Mouse (Mus musculus): Measurements from ENCODE around the gene Pts. TPM values are rescaled to one million over a fixed set of nuclear protein-coding genes. Genes with fewer than 3 reads are reported as not detected.

The Pts gene
- total and polyA plus RNA-seq, 3 experiments = 24.6 TPM; not detected in 1

DNA sequence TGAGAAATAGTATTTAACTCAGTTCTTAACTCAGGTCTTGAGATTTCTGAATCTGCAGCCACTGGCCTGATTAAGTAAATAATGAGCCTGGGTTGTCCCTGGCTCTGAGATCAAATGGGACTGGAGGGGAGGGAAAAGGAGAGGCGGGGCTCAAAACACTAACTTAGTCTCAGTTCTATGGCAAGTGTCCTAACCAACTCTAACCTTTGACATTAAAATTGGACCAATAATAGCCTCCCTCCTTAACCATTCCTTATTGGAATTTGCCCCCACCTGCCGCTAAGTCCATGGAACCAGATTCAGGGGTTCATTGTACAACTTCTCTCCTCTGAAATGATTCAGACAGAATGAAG is 26.5 kb upstream of the Pts start, which contains the start of gene Bco2:
TSS of gene Bco2 (minus strand) at position 88 of the 353 bp plus-strand sequence.
- peaks cover 0 to 6% of the 10 kb centered on the region in 2 experiments; a peak in 2 of 4 replicates for H3K4me1 ChIP-seq (ENCODE audit: control insufficient read depth in 1 of 2, insufficient read depth in 2 of 2, low read length in 2 of 2)
- TF ChIP-seq USF1 (IDR thresholded peaks at IDR 0.05; ENCODE audit: low read depth, low read length) (no peak), NELFE (IDR thresholded peaks at IDR 0.05; ENCODE audit: low read depth, low read length) (no peak), TCF12 (IDR thresholded peaks at IDR 0.05; ENCODE audit: low read depth, low read length) (no peak), GABPA (IDR thresholded peaks at IDR 0.05; ENCODE audit: low read depth, low read length) (no peak), MAFK (IDR thresholded peaks at IDR 0.05; ENCODE audit: borderline replicate concordance, low read depth, low read length) (no peak), MYC (IDR thresholded peaks at IDR 0.05; ENCODE audit: low read depth, low read length) (no peak), SIN3A (IDR thresholded peaks at IDR 0.05; ENCODE audit: low read length) (no peak), ZC3H11A (IDR thresholded peaks at IDR 0.05; ENCODE audit: low read depth, low read length) (no peak), ZNF384 (IDR thresholded peaks at IDR 0.05; ENCODE audit: low read depth, low read length) (no peak), KAT2A (conservative IDR thresholded peaks at IDR 0.05; ENCODE audit: low read depth, low read length) (no peak)
- no peak for DNase-seq (ENCODE audit: low read depth, low spot score)
- no peaks in the 10 kb centered on the region for H3K9me3 ChIP-seq (replicated peaks; ENCODE audit: insufficient read depth, low read length)
- no peaks in the 10 kb centered on the region for H3K79me2 ChIP-seq (ENCODE audit: control insufficient read depth, insufficient read depth, low read length, poor library complexity)
- H3K4me3 ChIP-seq (ENCODE audit: control insufficient read depth in 1 of 2, insufficient read depth in 1 of 2, low read depth in 2 of 2, low read length in 2 of 2) = no peak within 1 kb of the TSS
- H3K36me3 ChIP-seq (ENCODE audit: control insufficient read depth in 1 of 2, insufficient read depth in 2 of 2, low read length in 2 of 2) = peaks cover 0 to 11% of the 10 kb centered on the region in 2 experiments; a peak in 2 of 4 replicates
- H3K27ac ChIP-seq (ENCODE audit: control insufficient read depth, low read depth, low read length) = no peak within 1 kb of the TSS
- H3K9ac ChIP-seq (ENCODE audit: control insufficient read depth, low read depth, low read length, poor library complexity, severe bottlenecking) = no peak within 1 kb of the TSS
- H3K27me3 ChIP-seq (ENCODE audit: control insufficient read depth in 1 of 2, insufficient read depth in 2 of 2, low read length in 2 of 2) = peaks cover 4 to 24% of the 10 kb centered on the region in 2 experiments; a peak in 3 of 4 replicates

DNA sequence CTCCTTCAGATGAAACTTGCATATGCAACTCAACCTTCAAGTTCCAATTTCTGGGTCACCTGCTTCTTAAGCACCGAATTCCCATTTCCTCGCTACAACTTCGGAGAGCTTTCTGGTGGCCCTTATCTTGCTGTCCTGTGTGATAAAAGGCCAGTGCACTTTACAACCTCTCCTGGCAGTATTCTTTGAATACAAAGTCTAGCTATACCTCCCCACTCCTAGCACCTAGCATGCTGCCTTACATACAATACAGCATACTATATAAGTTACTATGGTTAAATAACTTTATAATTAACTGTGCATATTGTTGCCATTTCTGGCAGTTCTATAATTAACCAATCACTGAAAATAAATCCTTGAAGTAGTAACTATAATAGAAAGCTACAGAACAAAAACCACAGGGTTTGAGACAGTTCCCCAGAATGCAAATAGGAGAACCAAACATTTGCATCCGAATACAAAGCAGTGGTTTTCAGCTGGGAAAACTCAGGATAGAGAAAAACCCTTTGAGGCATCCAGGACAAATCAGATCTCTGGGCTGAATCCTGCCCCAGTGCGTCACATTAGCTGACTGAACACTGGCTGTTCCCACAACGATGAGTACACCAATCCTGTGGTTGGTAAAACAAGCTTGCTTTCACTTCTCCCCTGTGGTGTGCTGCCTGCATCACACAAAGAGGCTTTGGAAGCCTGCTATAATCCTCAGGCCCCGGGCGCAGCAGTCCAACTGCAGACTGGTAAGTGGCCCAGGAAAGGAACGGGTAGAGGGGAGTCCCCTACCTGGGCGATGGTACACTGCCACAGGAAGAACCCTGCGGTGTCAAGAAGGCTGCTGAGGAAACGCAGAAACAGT is 25.9 kb upstream of the Pts start, which contains the start of gene Il18:
TSS of gene Il18 (plus strand) at position 587 of the 853 bp plus-strand sequence.
- H3K27ac ChIP-seq (ENCODE audit: control insufficient read depth, low read depth, low read length) = no peak within 1 kb of the TSS
- no peaks in the 10 kb centered on the region for H3K9me3 ChIP-seq (replicated peaks; ENCODE audit: insufficient read depth, low read length)
- H3K79me2 ChIP-seq (ENCODE audit: control insufficient read depth, insufficient read depth, low read length, poor library complexity) = no peaks in the 10 kb centered on the region
- peaks cover 0 to 6% of the 10 kb centered on the region in 2 experiments; a peak in 2 of 4 replicates for H3K4me1 ChIP-seq (ENCODE audit: control insufficient read depth in 1 of 2, insufficient read depth in 2 of 2, low read length in 2 of 2)
- peaks cover 0 to 11% of the 10 kb centered on the region in 2 experiments; a peak in 2 of 4 replicates for H3K36me3 ChIP-seq (ENCODE audit: control insufficient read depth in 1 of 2, insufficient read depth in 2 of 2, low read length in 2 of 2)
- no peak for DNase-seq (ENCODE audit: low read depth, low spot score)
- no peak within 1 kb of the TSS for H3K9ac ChIP-seq (ENCODE audit: control insufficient read depth, low read depth, low read length, poor library complexity, severe bottlenecking)
- TF ChIP-seq MAFK (IDR thresholded peaks at IDR 0.05; ENCODE audit: borderline replicate concordance, low read depth, low read length) = no peak
- no peak for TF ChIP-seq GATA1 (IDR thresholded peaks at IDR 0.05; ENCODE audit: low read depth, low read length)
- TF ChIP-seq RCOR1 (IDR thresholded peaks at IDR 0.05; ENCODE audit: low read depth, low read length) = no peak
- TF ChIP-seq KAT2A (conservative IDR thresholded peaks at IDR 0.05; ENCODE audit: low read depth, low read length) = no peak
- TF ChIP-seq SIN3A (IDR thresholded peaks at IDR 0.05; ENCODE audit: low read length) = no peak
- H3K27me3 ChIP-seq (ENCODE audit: control insufficient read depth in 1 of 2, insufficient read depth in 2 of 2, low read length in 2 of 2) = peaks cover 4 to 22% of the 10 kb centered on the region in 2 experiments; a peak in 3 of 4 replicates
- no peak within 1 kb of the TSS for H3K4me3 ChIP-seq (ENCODE audit: control insufficient read depth in 1 of 2, insufficient read depth in 1 of 2, low read depth in 2 of 2, low read length in 2 of 2)

Data from MEL (cell line).